Mouse (Mus musculus) heart, postnatal 36 days (tissue): ENCODE results near the gene Pdk2. TPM values are rescaled to one million over a fixed set of nuclear protein-coding genes. Genes with fewer than 3 reads are reported as not detected.
A peak's percentile ranks its signal among the peaks of the same experiment; 100 is the strongest.

Experiments
- DNase-seq, 2 experiments: peaks; one replicate each; pipeline ENCODE4 v3.0.0; 2021 to 2022
- intact Hi-C: fragments of 180-260 bp; cut with DNase I; formaldehyde crosslinking; loops from one replicate; pipeline ENCODE4 v1.15.1; 2025
- total RNA-seq, 2 experiments: library from RNA; stranded (reverse); gene quantifications; 2 replicates each; pipeline ENCODE4 v1.2.3; 2021

The Pdk2 gene
- total RNA-seq, 2 experiments from 2014 or later: 439 to 481 TPM

DNA sequence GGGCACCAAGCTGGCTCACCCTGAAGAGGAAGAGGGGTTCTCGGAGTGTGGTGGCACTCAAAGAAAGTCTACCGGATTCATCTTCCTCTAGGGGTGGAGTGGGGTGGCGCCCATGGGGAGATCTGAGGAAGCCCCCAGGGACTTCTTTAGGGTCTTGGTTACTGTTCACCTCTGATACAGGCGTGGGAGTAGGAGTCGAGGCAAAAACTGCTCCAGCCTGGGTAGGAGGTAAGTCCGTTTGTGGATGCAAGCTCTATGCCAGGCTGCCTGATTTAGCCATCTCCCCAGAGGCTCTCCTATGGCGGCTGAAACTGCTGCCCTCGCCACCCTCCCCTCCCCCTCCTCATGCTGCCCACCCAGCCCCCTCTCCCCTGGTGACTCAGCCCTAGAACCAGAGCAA, 31.0 kb upstream of the Pdk2 start:
- intact Hi-C loops: no loop called here

DNA sequence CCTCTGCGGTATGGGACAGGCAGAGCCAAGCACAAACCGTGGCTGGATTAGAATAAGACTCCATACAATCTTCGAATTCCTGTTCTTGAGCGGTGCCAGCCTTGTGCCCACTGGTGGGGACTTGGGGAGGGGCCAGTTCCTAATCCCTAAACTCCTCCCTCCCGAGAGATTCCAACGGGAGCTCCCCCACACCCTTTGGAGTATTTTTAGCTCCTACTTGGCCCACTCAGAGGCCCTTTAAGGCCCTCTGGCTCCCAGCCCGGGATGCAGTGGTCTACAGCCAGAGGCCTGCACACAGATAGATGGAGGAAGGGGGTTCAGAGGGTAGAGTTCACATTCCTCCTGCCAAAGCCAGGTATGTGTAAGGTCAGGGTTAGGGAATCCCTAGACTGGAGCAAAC, 30.1 kb upstream of the Pdk2 start:
- intact Hi-C loops: no loop called here
- peak; percentile 50 to 53 for DNase-seq

More for the DNA sequence above, 31.0 kb upstream of the Pdk2 start:
- no peak for DNase-seq

DNA sequence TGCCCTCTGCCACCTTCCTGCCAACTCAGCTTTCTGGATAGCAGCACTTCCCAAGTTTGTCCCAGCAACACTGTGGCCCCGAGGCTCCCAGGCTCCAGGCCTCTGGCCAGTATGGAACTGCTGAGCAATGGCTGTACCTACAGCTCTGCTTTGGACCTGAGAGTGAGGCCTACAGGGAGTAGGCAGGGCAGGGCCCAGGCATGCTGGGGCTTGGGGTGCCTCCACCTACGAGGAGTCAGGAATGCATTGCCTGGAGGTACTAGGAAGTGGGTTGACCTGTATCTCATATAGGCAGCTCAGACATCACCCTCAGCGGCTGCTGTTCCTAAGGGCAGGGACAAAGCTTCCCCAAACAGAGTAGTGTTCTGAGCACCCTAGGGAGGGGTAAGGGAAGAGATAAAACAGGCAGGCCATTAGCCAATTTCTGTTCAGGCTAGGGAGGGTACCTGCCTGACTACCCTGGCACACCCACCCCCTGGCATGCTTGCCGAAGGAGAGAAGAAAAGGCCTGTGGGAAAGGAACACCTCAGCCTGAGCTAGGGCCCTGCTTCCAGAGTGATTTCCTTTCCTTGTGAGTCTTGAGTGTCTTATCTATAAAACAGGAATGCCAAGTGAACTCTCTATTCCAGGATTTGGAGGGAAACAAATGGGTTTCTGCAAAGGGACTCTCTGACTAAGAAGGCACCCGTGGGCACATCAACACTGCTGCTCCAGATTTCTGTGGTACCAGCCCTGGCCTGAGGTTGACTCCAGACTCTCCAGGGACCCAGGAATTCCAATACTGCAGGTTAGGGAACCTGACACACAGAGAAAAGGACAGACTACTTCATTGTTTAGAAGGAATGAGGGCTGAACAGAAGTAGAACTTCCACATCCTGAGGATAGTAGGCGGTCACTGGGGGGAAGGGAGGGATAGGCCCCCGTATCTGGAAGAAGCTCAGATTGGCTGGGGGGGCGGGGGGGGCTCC, 29.3 kb upstream of the Pdk2 start:
- intact Hi-C loops: no loop called here
- no peak for DNase-seq

DNA sequence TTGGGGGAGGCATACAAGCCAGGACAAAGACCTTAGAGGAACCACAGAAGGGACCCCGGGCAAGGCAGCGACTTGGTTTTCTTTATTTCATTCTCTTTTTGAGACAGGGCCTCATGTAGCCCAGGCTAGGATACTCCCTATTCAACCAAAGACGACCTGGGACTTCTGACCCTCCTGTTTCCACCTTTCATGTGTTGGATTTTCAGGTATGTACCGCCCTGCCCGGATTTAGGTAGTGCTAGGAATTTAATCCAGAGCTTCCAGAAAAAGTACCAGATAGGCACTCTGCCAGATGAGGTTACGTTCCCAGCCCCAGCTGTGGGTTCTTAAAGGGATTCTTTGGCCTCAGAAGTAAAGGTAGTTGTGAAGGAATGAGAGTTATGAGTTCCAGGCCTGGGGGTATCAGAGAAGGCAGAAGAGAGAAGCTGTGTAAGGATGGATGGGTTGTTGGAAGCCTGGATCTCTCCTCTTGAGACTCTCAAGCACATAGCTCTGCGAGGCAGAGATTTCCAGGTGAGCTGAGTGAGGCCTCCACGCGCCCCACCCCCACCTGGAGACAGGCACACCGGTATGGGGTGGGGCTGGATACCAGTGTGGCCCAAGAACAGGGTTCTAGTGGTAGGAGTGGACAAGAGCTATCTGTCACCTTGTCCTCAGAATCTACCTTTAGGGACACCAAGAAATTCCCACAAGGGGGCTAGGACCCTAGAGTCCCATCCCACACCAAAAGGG, 28.2 kb upstream of the Pdk2 start:
- intact Hi-C loops: no loop called here
- DNase-seq: no peak

DNA sequence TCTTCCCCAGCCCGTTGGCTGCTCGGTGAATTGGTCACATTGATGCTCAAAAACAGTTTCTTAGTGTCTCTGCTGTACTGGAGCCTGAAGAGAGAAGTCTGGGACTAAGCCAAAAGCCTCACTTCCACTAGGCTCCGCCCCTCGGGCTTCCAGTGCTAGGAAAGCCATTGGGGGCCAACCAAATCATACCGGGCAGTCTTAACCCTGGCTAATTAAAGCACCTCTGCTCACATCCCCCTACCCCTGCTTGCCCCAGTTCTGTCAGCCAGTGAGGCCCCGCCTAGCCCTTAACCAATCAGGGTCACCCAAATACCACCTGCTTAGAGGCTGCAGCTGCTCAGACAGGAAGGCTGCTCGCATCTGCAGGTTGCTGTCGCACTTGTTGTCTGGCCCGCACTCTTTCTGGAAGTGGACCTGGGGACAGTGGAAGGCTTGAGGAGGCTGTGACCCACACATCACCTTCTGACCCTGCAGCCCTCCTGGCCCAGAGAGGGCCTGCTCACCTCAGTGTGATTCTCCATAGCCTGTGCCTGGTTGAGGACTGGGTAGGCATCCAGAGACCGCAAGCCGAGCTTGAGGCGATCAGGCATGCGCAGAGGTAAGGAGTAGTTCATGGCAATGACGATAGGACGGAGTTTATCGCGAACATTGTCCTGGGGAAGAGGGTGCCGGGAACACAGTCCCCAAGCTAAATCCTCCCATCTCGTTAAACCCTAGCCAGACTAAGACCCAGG, 15.8 kb upstream of the Pdk2 start:
- intact Hi-C loops: no loop called here
- DNase-seq: no peak

DNA sequence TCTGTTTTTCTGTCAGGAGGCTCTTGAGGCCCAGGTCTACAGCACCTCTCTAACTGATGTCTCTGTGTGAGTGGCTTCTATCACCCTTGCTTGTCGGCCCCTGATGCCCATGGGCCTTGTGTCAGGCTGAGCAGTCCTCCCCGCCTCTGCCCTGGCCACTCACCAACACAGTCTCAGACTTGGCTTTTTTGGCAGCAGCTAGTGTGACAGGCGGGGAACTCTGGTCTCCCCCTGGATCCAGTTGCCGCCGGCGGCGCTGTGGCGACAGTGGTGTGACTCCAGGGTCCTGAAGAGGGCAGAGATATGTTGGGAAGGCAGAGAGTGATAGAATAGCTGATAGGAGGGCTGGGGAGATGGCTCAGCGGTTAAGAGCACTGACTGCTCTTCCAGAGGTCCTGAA, 11.9 kb upstream of the Pdk2 start:
- DNase-seq: no peak
- intact Hi-C loops: no loop called here

DNA sequence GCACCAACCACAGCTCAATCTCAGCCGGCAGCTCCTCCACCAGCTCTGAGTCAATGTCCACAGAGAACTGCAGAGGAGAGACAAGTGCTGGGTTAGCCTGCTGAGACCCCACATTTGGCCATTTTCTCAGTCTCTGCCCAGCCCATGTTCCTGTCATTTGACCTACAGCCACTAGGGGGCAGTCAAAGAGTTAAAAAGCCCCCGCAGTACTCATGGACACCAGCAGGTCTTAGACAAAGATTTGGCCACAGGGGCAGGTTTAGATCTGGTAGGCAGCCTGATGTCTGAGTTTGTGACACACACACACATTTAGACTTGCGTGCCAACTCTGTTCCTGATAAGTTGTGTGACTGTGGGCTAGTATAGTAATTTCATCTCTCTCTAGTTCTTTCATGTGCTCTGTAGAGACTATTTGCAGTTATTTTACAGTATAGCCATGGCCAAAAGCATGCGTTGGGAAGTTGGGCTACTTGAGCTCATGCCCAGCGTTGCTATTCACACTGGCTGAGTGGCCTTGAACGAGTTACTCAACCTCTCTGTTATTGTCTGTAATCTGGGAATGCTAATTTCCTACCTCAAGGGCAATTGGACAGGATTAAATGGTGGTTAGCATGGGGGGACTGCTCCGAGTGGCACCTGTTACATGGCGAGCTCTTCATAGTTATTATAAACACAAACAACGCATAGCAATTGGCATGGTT, 6.0 kb upstream of the Pdk2 start:
- peak; percentile 61 to 64 for DNase-seq
- intact Hi-C loops: loop anchor here (1.0 to 5.0 kb wide), 3 partner anchors 60 to 205 kb away; no protein-coding TSS in a partner anchor

DNA sequence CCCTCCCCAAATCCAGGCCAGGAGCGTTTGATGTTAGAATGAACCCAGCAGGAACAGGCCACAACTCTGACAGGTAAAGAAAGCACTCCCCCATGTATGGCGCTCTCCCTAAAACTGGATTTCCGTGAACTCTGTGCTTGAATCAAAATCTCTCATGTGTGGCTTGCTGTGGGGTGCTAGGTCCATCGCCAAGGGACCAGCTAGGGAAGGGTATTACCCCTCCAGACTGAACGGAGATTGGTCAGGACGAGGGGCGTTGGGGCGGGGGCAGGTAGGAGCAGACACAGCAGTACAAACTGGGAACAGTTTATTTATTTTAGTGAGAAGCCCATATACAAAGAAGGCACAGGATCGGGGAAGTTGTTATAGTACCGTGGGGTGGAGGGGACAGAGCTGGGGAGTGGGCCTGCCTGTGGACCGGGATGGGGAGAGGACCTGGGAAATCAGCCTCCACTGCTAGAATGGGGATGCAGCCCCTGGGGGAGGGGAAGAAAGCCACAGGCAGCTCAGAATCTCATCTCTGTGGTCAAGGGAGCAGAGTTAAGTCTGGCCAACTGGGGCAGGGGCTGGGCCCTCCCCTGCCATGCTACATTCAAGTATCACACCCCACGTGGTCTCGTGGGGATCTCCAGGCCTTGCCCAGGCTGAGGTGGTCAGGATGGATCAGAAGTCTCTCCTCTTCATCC, 3.2 kb upstream of the Pdk2 start:
- intact Hi-C loops: no loop called here

DNA sequence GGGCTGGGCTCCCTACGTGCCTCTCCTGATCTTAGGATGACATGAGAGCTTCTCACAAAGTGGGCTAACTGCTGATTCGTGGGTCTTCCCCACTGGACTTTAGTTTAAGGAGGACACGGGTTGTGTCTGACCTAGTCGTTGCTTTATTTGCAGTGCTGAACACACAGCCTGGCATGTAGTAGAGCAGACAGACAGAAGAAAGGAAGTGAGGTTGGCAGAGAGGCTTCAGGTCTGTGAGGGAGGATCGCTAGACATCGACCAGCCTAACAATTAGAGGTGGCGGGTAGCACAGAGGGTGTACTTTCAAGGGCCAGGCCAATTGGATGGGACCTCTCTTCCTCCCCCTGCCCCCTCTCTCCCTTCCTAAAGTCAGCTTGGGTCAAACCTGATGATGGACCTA, 2.5 kb upstream of the Pdk2 start:
- no peak for DNase-seq
- intact Hi-C loops: no loop called here

More for the DNA sequence above, 3.2 kb upstream of the Pdk2 start:
- no peak for DNase-seq

DNA sequence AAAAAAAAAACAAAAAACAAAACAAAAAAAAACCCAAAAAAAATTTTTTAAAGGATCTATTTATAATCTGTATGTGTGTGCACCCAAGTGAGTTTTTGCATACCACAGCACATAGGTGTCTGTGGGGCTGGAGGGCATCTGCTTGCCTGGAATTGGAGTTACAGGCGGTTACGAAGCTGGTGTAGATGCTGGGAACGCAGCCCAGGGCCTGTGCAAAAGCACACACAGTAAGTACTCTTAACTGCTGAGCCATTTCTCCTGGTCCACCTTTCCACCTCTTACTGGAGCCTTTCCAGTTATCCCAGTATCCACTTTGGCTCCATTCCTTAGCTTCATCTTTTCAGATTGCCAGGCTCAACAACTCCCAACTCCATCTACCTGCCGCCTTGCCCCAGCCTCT, 1.9 kb upstream of the Pdk2 start:
- no peak for DNase-seq
- intact Hi-C loops: no loop called here

DNA sequence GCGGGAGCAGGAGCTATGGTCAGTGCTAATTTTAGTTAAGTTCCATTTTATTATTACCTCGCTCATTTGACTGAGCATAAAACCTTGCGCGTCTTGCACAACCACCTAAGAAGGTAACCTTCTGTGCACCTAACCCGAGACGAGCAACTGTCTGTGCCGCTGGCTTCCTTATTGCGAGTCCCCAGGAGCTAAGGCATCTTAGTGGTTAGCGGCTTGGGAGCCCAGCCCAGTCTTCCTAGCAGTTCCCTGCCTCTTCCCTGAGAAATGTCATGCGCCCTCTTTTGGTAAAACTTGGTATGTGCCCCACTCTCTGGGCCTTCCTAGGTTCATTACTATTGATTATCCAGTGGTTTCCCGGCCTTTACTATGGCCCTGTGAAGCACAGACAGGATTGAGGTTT, 942 bp upstream of the Pdk2 start:
- intact Hi-C loops: no loop called here
- DNase-seq: peak; percentile 87 to 88

DNA sequence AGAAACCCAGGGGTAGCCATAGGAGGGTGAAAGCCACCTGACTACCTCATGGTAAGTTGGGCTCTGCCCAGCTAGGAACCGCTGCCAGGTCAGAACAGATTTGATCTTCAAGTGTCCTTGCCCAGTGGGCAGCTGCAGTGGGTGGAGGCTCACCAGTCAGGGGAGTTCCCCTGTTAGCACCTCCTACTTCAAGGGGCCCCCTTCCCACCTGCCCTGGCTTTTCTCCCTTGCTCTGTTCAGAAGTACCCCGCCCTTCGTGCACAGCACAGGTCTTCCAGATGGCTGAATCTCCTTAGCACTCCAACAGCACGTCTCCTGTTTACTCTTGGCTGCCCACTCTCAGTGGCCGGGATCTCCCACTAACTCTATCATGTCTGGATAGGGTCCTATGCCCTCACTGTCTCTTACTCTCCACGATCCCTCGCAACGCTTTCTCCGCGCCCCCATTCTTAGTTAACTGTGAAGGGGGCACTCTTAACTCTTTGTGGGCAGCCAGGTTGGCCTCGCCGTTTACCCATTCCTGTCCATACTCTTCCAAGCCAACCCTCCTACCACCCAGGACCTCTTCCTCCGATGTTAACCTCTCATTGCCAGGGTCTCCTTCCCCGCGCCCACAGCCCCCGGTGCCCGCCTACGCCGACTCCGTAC, 539 bp downstream of the Pdk2 start:
- DNase-seq: peak; percentile 67 to 76
- intact Hi-C loops: loop anchor here (2.0 kb wide), 1 partner anchor 62 kb away; no protein-coding TSS in a partner anchor

DNA sequence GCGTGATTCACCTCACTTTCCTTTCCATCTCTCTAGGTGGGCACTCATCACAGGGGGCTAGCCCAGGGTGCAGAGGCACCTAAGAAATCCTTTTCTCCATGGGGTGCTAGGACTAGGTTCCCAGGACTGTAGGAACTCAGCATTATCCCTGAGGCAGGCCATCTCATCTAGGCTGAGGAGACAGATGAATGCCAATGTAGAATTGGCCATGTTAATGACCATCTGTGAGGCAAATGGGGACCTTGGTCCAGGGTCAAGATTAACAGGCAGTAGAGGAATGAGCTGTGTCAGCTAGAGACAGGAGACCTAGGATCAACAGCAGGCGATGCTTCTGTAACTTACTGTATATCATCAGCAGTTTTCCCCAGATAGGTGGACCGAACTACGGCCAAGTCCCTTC, 1.4 kb downstream of the Pdk2 start:
- DNase-seq: no peak
- intact Hi-C loops: loop anchor here (2.0 kb wide), 2 partner anchors 27 to 61 kb away; no protein-coding TSS in a partner anchor

DNA sequence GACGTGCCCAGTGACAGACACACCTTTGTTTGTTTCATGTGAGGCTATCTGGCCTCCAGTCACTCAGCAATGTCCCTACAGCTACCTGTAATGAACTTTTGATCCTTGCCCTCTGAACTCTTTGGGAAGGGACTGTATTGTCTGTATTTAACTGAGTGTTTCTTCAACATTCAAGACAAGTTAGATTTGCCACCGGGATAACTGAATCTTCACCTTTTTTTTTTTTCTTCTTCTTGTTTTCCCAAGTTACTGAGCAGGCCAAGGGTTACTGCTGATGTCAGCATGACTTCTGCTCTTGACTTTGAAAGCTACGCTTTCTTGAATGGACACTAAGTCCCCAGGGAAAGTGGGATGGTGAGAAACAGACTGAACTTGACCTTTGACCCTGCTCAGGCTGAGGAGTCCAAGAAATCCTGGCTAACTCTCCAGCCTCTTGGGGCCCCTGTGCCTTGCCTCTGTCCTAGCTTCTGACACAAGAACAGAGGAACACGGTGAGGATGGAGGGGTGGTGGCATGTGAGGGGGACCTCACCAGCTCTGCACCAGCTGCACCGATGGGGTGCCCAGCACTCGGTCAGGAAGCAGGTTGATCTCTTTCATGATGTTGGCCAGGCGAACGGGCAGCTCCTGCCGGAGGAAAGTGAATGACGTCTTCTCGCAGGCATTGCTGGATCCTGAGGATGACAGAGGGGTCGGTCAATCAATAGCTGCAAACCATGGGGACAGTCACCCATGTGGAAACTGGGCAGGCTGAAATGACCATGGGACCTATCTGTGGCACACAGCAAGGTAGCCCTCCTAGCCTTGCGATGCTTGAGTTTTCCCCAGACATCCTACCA, 2.1 kb downstream of the Pdk2 start:
- intact Hi-C loops: loop anchor here (2.0 kb wide), 1 partner anchor 26 kb away; no protein-coding TSS in a partner anchor

DNA sequence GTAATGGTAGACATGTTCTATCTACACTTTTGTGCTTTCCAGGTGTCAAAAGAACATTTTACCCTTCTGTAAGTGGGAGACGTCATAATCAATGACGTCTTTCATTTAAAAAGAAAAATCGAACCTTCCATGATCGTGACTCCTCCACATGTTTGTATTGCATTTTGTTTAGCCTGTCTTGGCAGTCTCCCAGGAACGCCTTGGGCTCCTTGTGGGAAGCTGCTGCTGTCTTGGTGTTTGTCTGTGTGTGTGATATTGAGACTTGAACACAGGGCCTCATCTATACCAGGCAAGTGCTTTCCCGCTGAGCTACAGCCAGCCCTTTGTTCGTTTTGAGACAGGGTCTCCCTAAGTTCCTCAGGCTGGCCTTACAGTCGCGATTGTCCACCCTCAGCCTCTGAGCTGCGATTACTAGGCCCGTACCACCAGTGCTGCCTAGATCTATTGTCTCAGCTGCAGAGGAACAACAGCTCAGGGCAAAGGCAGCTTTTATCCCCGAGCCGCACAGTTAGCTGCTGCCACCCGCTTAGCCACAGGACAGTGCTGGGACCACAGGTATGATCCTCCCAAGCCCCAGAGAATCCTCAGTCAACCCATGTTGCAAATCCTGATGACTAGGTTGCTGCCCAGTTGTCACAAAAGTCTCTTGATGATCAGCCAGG, 2.9 kb downstream of the Pdk2 start:
- no peak for DNase-seq
- intact Hi-C loops: loop anchor here (2.0 kb wide), 1 partner anchor 25 kb away; no protein-coding TSS in a partner anchor

More for the DNA sequence above, 2.1 kb downstream of the Pdk2 start:
- DNase-seq: no peak

DNA sequence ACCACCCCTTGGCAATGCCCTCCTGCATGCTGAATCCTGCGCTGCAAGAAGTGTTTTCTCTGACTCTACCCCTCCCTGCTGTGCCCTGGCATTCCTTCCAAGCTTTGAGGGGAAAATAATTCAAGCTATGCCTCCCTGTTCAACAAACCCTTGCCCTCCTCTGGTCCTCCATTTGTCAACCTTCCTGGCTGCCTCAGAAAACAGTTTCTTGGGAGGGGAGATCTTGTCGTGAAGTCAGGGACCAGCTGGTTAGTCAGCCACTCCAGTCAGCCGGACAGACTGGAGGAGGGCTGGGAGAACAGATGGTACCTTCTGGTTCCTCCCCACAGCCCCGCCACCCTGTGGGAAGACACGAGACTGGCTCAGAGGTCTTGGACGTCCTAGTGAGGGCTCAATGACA, 3.8 kb downstream of the Pdk2 start:
- DNase-seq: no peak
- intact Hi-C loops: no loop called here

DNA sequence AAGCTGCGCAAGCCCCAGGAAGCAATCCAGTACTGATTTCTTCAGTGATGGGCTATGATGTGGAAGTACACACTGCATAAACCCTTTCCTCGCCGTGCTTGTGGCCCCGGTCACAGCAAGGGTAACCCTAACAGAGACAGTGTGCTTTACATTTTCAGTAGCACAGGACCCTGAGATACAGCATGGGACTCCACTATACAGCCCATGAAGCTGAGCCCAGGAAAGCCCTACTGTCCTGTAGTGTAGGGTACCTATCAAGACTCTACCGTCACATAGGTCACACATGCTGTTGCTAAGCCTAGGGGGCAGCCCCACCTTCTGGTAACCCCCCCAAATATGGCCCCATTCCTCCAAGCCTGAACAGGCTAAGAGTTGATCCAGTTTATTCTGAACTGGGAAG, 4.6 kb downstream of the Pdk2 start:
- intact Hi-C loops: no loop called here

DNA sequence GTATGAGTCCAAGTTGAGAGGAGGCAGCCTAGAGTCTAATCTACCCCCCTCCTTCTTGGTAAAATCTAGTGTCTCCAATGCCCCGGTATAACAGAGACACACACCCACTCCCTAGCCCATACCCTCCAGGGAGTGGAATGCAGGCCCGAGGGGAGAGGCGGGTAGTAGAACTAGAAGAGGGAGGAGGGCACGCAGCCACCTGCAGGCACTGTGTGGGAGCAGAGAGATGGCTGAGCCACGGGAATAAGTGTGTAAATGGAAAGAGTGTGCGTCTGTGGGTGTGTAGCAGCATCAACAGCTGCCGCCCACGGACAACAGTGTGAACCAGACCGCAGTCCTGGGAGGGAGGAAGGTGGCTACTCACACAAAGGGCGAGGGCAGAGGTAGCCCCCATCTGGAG, 6.3 kb downstream of the Pdk2 start:
- DNase-seq: no peak
- intact Hi-C loops: no loop called here

More for the DNA sequence above, 4.6 kb downstream of the Pdk2 start:
- no peak for DNase-seq
